Mouse (Mus musculus): Measurements from ENCODE around the gene Fabp3. TPM values are rescaled to one million over a fixed set of nuclear protein-coding genes. Genes with fewer than 3 reads are reported as not detected.

Gene Fabp3
- total RNA-seq (2021): 10 to 100 TPM; 94.1 to 94.6 TPM

- DNase-seq: peak; percentile 72 to 74
These were observed at the start of gene Fabp3, which contains the start of gene Gm10570 for GRCm38 (mm10) chr4:130308231-130309081. Gene Fabp3, plus strand, starts transcription at chr4:130308595. Gene Gm10570, minus strand, starts transcription at chr4:130308674.

- DNase-seq: no peak
These were observed 48.0 kb upstream of the Fabp3 start for GRCm38 (mm10) chr4:130260406-130260805.

- DNase-seq: no peak
These were observed 44.3 kb upstream of the Fabp3 start for GRCm38 (mm10) chr4:130264131-130264530.

- DNase-seq: peak; percentile 60 to 69
These were observed 43.6 kb upstream of the Fabp3 start for GRCm38 (mm10) chr4:130264698-130265349.

- DNase-seq: no peak
These were observed 41.8 kb upstream of the Fabp3 start for GRCm38 (mm10) chr4:130266601-130267000.

- no peak for DNase-seq
These were observed 41.3 kb upstream of the Fabp3 start for GRCm38 (mm10) chr4:130267069-130267468.

GRCm38 (mm10) chr4:130268736-130269135, 39.7 kb upstream of the Fabp3 start:
- DNase-seq: no peak

GRCm38 (mm10) chr4:130270089-130270488, 38.3 kb upstream of the Fabp3 start:
- peak; percentile 81 to 82 for DNase-seq

GRCm38 (mm10) chr4:130270611-130271347, 37.6 kb upstream of the Fabp3 start:
- peak in 1 of 2 experiments; percentile 40 for DNase-seq

GRCm38 (mm10) chr4:130273698-130274345, 34.6 kb upstream of the Fabp3 start:
- DNase-seq: peak; percentile 42 to 56

- no peak for DNase-seq
These were observed 33.9 kb upstream of the Fabp3 start for GRCm38 (mm10) chr4:130274346-130275015.

- DNase-seq: no peak
These were observed 33.2 kb upstream of the Fabp3 start for GRCm38 (mm10) chr4:130275016-130275822.

GRCm38 (mm10) chr4:130275823-130276105, 32.6 kb upstream of the Fabp3 start:
- no peak for DNase-seq

- no peak for DNase-seq
These were observed 31.7 kb upstream of the Fabp3 start for GRCm38 (mm10) chr4:130276573-130277176.

- DNase-seq: no peak
These were observed 29.3 kb upstream of the Fabp3 start, which contains the start of gene Serinc2 for GRCm38 (mm10) chr4:130279105-130279504. Gene Serinc2, minus strand, starts transcription at chr4:130279205.

- no peak for DNase-seq
These were observed 25.5 kb upstream of the Fabp3 start for GRCm38 (mm10) chr4:130282856-130283255.

- DNase-seq: no peak
These were observed 24.6 kb upstream of the Fabp3 start for GRCm38 (mm10) chr4:130283826-130284225.

- DNase-seq: no peak
These were observed 21.9 kb upstream of the Fabp3 start for GRCm38 (mm10) chr4:130286531-130286930.

GRCm38 (mm10) chr4:130289824-130290223, 18.6 kb upstream of the Fabp3 start:
- DNase-seq: no peak

GRCm38 (mm10) chr4:130292271-130292670, 16.1 kb upstream of the Fabp3 start:
- peak; percentile 47 to 58 for DNase-seq

- DNase-seq: no peak
These were observed 13.9 kb upstream of the Fabp3 start for GRCm38 (mm10) chr4:130294513-130294912.
